Mouse (Mus musculus): ENCODE measurements around the gene Rhbdd1. TPM values are rescaled to one million over a fixed set of nuclear protein-coding genes. Genes with fewer than 3 reads are reported as not detected.

Rhbdd1 gene
- total and polyA plus RNA-seq, 3 experiments: 7.5 to 10.4 TPM; not detected in 1

GRCm38 (mm10) chr1:82292771-82293170 is 23.5 kb upstream of the Rhbdd1 start:
- Histone ChIP-seq H3K27me3 (ENCODE audit: control insufficient read depth in 1 of 2, insufficient read depth in 2 of 2, low read length in 2 of 2) (no peaks in the 10 kb centered on the region), H3K4me3 (ENCODE audit: control insufficient read depth in 1 of 2, insufficient read depth in 1 of 2, low read depth in 2 of 2, low read length in 2 of 2) (no peak overlapping the region), H3K9me3 (replicated peaks; ENCODE audit: insufficient read depth, low read length) (no peaks in the 10 kb centered on the region), H3K27ac (ENCODE audit: control insufficient read depth, low read depth, low read length) (no peak overlapping the region), H3K36me3 (ENCODE audit: control insufficient read depth in 1 of 2, insufficient read depth in 2 of 2, low read length in 2 of 2) (no peaks in the 10 kb centered on the region), H3K79me2 (ENCODE audit: control insufficient read depth, insufficient read depth, low read length, poor library complexity) (no peaks in the 10 kb centered on the region), H3K9ac (ENCODE audit: control insufficient read depth, low read depth, low read length, poor library complexity, severe bottlenecking) (no peak overlapping the region), H3K4me1 (ENCODE audit: control insufficient read depth in 1 of 2, insufficient read depth in 2 of 2, low read length in 2 of 2) (no peaks in the 10 kb centered on the region)
- TF ChIP-seq EP300 (IDR thresholded peaks at IDR 0.05; ENCODE audit: low read depth in 1 of 2, low read length in 2 of 2) (no peak), GATA1 (IDR thresholded peaks at IDR 0.05; ENCODE audit: low read depth, low read length) (no peak), POLR2A (IDR thresholded peaks at IDR 0.05; ENCODE audit: control insufficient read depth in 1 of 2, insufficient read depth in 1 of 2, low read depth in 1 of 2, low read length in 2 of 2, poor library complexity in 1 of 2) (no peak), MAFK (IDR thresholded peaks at IDR 0.05; ENCODE audit: borderline replicate concordance, low read depth, low read length) (no peak), HCFC1 (IDR thresholded peaks at IDR 0.05; ENCODE audit: low read depth, low read length) (no peak), USF2 (IDR thresholded peaks at IDR 0.05; ENCODE audit: borderline replicate concordance in 1 of 2, insufficient read depth in 1 of 2, low read depth in 1 of 2, low read length in 2 of 2) (no peak), ZKSCAN1 (IDR thresholded peaks at IDR 0.05; ENCODE audit: low read depth, low read length) (no peak), UBTF (IDR thresholded peaks at IDR 0.05; ENCODE audit: borderline replicate concordance, insufficient read depth, low read depth, low read length) (no peak), NRF1 (IDR thresholded peaks at IDR 0.05; ENCODE audit: insufficient read depth, low read depth, low read length, poor library complexity, severe bottlenecking) (no peak), USF1 (IDR thresholded peaks at IDR 0.05; ENCODE audit: low read depth, low read length) (no peak)
- DNase-seq (ENCODE audit: low read depth, low spot score): no peak

DNA sequence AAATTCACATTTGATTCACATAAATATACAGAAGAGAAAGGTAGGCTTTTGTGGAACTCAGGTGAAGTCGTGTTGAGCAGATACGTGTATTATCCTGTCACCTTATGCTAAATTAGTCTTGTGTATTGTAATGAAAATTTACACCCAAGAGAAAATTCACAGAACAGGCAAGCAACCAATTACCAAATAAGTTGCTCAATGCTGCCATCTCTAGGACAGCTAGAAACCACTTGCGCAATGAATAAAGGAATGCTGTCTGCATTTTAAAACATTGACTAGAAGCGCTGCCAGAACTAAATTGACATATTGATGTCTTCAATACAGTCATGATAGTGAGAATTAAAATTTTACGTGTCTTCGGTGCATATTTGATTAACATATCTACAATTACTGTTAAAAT is 22.1 kb upstream of the Rhbdd1 start:
- no peak for TF ChIP-seq POLR2AphosphoS2 (IDR thresholded peaks at IDR 0.05; ENCODE audit: low read length)
- TF ChIP-seq GATA1 (IDR thresholded peaks at IDR 0.05; ENCODE audit: low read depth, low read length): no peak
- TF ChIP-seq E2F4 (IDR thresholded peaks at IDR 0.05; ENCODE audit: borderline replicate concordance, low read depth, low read length): no peak
- TF ChIP-seq SMC3 (IDR thresholded peaks at IDR 0.05; ENCODE audit: low read depth, low read length): peak; percentile 34
- TF ChIP-seq USF1 (IDR thresholded peaks at IDR 0.05; ENCODE audit: low read depth, low read length): no peak
- no peak for TF ChIP-seq MXI1 (IDR thresholded peaks at IDR 0.05; ENCODE audit: low read depth, low read length)
- TF ChIP-seq RAD21 (IDR thresholded peaks at IDR 0.05; ENCODE audit: low read depth, low read length): peak; percentile 23
- no peak for TF ChIP-seq MAX (IDR thresholded peaks at IDR 0.05; ENCODE audit: low read length)
- TF ChIP-seq CTCF (IDR thresholded peaks at IDR 0.05 in 2 of 3, conservative IDR thresholded peaks at IDR 0.05 in 1 of 3; ENCODE audit: control insufficient read depth in 1 of 3, insufficient read depth in 1 of 3, low read depth in 2 of 3, low read length in 3 of 3, poor library complexity in 1 of 3, severe bottlenecking in 1 of 3): peak in 1 of 3 experiments; percentile 41; a peak in 2 of 6 replicates
- Histone ChIP-seq H3K27me3 (ENCODE audit: control insufficient read depth in 1 of 2, insufficient read depth in 2 of 2, low read length in 2 of 2) (no peaks in the 10 kb centered on the region; a peak in 1 of 4 replicates), H3K27ac (ENCODE audit: control insufficient read depth, low read depth, low read length) (no peak overlapping the region), H3K4me3 (ENCODE audit: control insufficient read depth in 1 of 2, insufficient read depth in 1 of 2, low read depth in 2 of 2, low read length in 2 of 2) (no peak overlapping the region), H3K9me3 (replicated peaks; ENCODE audit: insufficient read depth, low read length) (no peaks in the 10 kb centered on the region), H3K79me2 (ENCODE audit: control insufficient read depth, insufficient read depth, low read length, poor library complexity) (no peaks in the 10 kb centered on the region), H3K4me1 (ENCODE audit: control insufficient read depth in 1 of 2, insufficient read depth in 2 of 2, low read length in 2 of 2) (no peaks in the 10 kb centered on the region), H3K9ac (ENCODE audit: control insufficient read depth, low read depth, low read length, poor library complexity, severe bottlenecking) (no peak overlapping the region), H3K36me3 (ENCODE audit: control insufficient read depth in 1 of 2, insufficient read depth in 2 of 2, low read length in 2 of 2) (no peaks in the 10 kb centered on the region)
- DNase-seq (ENCODE audit: low read depth, low spot score): peak; percentile 11

Data from MEL (cell line).